Mouse (Mus musculus): Measurements from ENCODE around the gene Bcas3. TPM values are rescaled to one million over a fixed set of nuclear protein-coding genes. Genes with fewer than 3 reads are reported as not detected.

Gene Bcas3
- total RNA-seq, 2 experiments from 2014 or later, result 45.0 to 48.8 TPM

DNA sequence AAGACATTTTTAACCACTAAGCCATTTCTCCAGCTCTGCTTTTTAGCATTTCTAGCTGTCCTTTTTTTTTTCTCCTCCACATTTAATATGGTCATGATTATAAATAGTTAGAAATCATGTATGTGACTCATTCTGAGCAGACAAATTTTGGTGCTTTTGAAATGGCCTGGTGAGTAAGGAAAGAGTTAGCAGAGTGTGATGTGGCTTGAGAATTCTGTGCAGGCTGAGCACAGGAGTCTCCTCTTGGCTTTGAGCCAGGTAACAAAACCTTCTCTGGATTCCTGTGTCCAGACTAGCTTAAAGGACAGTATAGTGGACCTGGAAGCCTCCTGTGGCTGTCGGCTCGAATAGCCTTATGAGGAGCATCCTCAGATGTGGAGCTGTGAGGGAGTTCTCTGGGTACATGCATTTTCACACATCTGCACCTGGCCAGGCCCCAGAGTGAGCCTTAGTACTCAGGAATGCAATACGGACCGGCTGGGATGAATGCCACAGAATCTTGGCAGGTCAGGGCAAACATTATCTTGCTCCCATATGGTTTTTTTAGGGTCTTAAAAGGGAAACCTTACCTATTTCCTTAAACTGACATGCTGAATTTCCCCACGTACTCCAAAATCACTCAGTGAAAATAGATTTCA is 256.5 kb downstream of the Bcas3 start:
- DNase-seq (ENCODE audit: low spot score in 2 of 2), result no peak

DNA sequence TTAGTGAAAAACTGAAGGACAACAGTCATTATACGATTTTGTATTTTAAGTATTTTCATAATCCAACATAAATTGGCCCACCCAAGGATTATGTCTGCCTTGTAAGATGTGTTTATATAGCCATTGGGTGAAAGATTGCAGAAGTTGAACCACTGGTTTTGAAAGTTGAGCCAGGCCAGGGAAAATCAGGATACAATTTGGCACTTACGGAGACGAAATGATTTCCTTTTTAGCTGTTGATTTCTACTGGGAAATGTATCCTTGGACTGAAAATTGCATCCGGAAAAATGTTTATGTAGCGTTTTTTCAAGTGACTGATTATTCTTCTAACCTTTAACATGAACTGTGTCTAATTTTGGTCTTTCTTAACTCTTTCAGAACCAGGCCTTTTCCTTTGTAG is 260.1 kb downstream of the Bcas3 start:
- no peak for DNase-seq (ENCODE audit: low spot score in 2 of 2)

- no peak for DNase-seq (ENCODE audit: low spot score in 2 of 2)
These were observed 260.6 kb downstream of the Bcas3 start for GRCm38 (mm10) chr11:85613586-85613985.

DNA sequence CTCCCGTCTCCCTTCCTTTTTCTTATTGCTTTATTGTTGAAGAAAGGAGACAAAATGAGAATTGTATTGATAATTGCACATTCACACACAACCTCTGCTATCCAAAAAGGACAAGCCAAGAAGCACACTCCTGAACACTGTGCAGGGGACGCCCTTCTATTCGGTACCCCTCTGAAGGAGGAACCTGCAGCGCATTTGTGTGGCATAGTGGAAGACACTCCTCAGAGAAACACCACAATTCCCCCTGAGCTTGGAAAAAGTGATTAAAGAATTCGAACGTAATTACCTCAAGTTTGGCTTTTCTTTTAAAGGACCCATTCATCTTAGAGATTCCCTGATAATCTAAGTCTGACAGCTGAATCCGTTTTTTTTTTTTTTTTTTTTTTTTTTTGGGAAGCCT is 261.5 kb downstream of the Bcas3 start:
- no peak for DNase-seq (ENCODE audit: low spot score in 2 of 2)

- no peak for DNase-seq (ENCODE audit: low spot score in 2 of 2)
These were observed 262.5 kb downstream of the Bcas3 start for GRCm38 (mm10) chr11:85615421-85615820.

DNA sequence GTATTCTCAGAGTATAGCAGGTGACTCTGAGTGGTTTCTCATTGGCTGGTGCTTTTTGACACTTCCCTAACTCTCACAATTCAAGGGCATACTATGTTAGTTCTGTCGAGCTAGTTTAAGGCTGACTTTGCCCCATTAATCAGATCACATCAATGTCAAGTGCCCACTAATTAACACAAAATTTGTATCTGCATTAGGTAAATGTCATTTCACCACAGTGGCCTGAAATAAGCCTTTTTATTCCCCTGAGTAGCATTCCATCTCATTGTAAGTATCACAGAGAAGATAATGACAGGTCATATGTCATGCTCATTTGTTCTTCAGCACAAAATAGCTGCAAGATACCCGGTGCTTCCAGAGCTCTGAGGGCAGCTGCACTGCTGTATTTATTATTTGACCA is 268.5 kb downstream of the Bcas3 start:
- DNase-seq (ENCODE audit: low spot score in 2 of 2), result no peak

DNA sequence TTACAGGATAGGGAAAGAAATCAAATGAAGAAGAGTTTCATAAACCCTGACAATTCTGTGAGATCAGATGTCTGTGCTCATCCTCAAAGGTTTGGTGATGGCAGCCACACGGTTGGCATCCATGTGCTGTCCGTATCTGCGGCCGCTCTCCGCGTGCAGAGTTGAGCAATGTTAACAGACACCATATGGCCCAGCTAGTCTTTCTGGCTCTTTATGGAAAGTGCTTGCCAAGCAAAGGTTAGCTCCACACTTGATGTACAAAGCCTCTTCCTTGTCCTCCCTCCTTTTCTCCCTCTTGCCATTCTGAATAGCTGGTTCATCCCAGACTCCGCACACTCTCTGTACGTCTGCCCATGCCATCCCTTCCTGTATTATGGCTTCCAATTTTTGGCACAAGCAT is 269.0 kb downstream of the Bcas3 start:
- no peak for DNase-seq (ENCODE audit: low spot score in 2 of 2)

- DNase-seq (ENCODE audit: low spot score in 2 of 2), result no peak
These were observed 272.2 kb downstream of the Bcas3 start for GRCm38 (mm10) chr11:85625206-85625605.

GRCm38 (mm10) chr11:85626846-85627245 is 273.9 kb downstream of the Bcas3 start:
- DNase-seq (ENCODE audit: low spot score in 2 of 2), result no peak

DNA sequence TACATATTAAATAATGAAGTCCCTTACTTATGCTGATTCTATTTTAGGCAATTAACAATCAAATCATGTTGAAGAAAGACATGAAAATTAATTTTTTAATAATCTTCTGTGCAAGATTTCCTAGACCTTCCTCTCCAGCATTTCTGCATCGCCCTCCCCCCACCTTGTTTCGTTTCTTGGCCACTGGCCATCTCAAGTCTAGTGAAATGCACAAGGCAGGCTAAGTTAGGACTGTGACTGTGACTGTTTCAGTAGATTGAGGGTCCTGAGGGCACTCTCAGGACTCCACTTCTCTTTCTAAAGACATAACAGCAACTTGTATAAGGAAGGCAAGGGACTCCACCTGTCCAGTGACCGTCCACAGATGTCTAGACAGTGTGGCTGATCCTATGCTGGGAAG is 274.4 kb downstream of the Bcas3 start:
- no peak for DNase-seq (ENCODE audit: low spot score in 2 of 2)

DNA sequence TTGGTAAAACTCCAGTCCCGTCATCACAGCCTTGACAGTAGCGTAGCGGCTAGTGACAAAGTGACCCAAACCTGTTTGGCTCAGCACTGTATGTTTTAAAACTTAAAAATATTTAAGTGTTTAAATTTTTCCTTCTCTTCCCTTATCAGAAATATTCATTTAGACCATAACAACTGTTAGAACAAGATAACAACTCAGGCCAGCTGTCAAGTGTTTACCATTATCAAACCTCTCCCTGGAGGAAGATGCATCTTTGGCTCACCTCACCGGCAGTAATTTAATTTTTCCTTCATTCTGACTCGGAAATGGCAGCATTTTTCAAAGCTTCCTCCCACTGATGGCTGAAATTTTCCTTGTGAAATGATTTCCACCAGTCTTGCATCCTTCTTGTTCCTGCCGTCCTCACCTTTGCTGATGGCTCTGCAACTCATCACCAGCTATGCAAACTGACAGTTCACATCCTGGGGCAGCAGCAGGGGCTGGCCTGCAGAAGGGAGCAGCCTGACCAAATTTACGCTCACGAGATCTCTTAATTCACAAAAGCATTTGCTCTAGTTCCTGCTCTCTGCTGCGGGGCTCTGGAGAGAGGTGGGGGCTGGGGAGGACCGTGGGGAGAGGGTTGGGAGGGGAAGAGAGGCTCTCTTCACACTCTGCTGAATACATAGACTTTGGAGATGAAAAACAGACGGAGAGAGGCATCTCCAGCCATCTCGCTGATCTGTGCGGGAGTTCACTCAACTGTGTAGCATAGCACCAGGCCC is 275.5 kb downstream of the Bcas3 start:
- DNase-seq (ENCODE audit: low spot score in 2 of 2), result no peak

DNA sequence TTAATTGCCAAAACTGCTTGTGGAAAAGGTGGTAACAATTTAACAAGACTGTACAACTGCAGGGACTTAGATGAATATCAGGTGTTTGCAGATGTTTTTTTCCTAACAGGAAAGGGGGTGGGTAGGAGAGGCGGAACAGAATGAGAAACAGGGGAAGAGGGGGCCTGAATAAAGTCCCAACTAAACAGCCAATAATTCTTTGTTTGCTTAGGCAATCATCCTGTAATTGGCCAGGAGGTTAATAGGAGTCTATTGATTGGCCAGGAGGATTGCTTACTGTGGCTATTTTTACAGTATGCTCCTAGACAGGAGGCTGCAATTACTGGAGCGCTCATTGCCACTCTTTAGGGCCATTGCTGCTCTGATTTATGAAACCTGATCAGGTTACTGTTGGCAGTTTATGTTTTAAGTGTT is 279.6 kb downstream of the Bcas3 start:
- DNase-seq (ENCODE audit: low spot score in 2 of 2), result no peak

- DNase-seq (ENCODE audit: low spot score in 2 of 2), result no peak
These were observed 285.9 kb downstream of the Bcas3 start for GRCm38 (mm10) chr11:85638696-85639495.

DNA sequence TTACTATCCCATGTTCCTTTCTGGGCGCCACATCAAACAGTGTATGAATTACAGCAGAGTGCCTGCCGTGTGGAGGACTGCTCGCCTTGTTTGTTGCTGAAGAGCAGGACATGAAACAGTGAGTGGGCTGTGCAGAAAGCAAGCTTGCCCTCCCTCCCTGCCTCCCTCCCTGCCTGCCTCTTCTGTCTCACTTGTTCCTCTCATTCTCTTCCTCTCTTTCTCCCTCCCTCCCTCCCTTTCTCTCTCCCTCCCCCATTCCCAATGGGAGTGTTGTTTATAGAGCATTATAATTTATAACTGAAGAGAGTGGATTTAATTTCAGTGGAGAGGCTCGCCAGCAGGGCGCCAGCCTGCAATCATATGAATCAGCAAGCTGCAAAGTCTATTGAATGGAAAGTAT is 287.7 kb downstream of the Bcas3 start:
- no peak for DNase-seq (ENCODE audit: low spot score in 2 of 2)

DNA sequence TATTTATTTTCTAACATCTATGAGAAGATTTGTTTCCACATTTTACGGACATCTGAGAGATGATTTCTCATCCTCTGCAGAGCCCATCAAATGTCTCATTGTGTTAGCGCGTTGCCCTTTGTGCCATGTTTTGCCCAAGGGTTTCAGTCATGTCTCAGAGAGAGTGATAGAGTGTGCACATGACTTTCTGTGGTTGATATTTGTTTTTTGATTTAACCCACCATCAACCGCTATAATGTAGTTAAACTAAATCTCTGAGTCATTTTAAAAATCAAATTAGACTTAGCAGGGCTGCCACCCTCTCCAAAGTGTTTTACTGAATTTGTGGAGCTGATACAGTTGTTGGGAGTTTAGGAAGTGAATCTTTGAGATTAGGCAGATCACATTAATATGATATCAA is 288.5 kb downstream of the Bcas3 start:
- DNase-seq (ENCODE audit: low spot score in 2 of 2), result no peak

GRCm38 (mm10) chr11:85642591-85642990 is 289.6 kb downstream of the Bcas3 start:
- no peak for DNase-seq (ENCODE audit: low spot score in 2 of 2)

DNA sequence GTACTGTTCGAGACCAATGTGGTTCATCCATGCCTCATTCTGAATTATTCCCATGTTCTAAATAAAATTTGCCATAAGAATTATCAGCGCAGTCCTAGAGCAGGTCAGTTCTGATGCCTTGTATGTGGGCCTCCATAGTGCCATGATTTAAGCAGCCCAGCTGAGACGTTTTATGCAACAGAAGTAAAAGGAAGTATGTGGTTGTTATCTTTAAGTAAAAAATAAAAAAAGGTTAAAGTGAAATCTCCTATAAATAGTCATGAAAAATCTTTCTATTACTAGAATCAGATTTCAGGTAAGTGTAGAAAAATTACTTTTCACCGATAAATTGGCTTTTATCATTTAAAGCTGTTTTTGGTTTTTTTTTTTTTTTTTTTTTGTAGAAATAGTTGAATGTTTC is 290.1 kb downstream of the Bcas3 start:
- DNase-seq (ENCODE audit: low spot score in 2 of 2), result no peak

- no peak for DNase-seq (ENCODE audit: low spot score in 2 of 2)
These were observed 290.6 kb downstream of the Bcas3 start for GRCm38 (mm10) chr11:85643479-85644000.

DNA sequence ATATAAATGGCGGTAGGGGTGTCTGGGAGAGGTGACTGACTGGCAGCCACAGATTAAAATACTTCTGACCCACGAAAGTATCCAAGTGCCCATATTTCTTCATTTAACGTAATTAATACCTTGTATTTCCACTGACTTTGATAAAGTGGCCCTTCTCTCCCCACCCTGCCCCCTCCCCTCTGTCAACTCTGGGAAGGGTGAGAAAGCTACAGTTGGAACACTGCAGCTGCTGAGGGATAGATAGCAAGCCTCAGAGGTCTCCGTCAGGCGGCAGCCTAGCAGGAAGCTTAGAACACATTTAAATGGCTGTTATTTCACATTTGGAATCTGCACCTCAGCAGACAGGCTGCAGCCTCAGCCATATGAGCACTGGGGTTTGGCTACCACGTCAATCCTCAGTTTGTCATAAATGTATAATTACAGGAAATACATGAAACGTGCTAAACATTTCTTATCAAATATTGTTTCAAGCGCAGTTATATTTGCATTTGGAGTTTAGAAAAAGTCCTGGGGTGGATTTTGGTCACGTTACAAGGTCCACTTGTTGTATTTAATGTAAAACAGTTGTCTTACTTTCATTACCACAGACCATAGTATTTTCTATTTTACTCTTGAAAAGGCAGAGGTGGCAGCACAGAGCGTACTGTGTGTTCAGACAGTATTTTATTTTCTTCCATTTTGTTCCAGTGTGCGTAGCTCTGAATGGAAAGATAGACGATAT is 291.2 kb downstream of the Bcas3 start:
- no peak for DNase-seq (ENCODE audit: low spot score in 2 of 2)

GRCm38 (mm10) chr11:85644748-85645060 is 291.7 kb downstream of the Bcas3 start:
- no peak for DNase-seq (ENCODE audit: low spot score in 2 of 2)

GRCm38 (mm10) chr11:85645152-85645835 is 292.3 kb downstream of the Bcas3 start:
- DNase-seq (ENCODE audit: low spot score in 2 of 2), result no peak

Measured in layer of hippocampus, postnatal 10 days (tissue).